Mouse (Mus musculus): ENCODE measurements at regions not wholly inside any gene's neighbourhood (a gene's known extent, or its start where the extent isn't known, plus 50 kb on each side); places are given as distances from the start of the nearest gene placed in this dataset.

- H3K4me1 ChIP-seq (ENCODE audit: control insufficient read depth, insufficient read depth, low read length): no peaks in the 10 kb centered on the region
- no peak overlapping the region for H3K4me3 ChIP-seq (ENCODE audit: insufficient read depth, low read length)
- no peak for TF ChIP-seq CTCF (IDR thresholded peaks at IDR 0.05; ENCODE audit: extremely low read depth, insufficient read depth, low read length)
- no peak for TF ChIP-seq POLR2A (IDR thresholded peaks at IDR 0.05; ENCODE audit: extremely low read depth, insufficient read depth, low read length)
- H3K27ac ChIP-seq (ENCODE audit: insufficient read depth, low read length): no peak overlapping the region
Measured at GRCm38 (mm10) chr2:64535351-64535851, 437.6 kb upstream of the Fign start.

GRCm38 (mm10) chr2:64534869-64535268, 437.0 kb upstream of the Fign start:
- Histone ChIP-seq H3K27ac (ENCODE audit: insufficient read depth, low read length) (no peak overlapping the region), H3K4me3 (ENCODE audit: insufficient read depth, low read length) (no peak overlapping the region)
- TF ChIP-seq POLR2A (IDR thresholded peaks at IDR 0.05; ENCODE audit: extremely low read depth, insufficient read depth, low read length) (no peak), CTCF (IDR thresholded peaks at IDR 0.05; ENCODE audit: extremely low read depth, insufficient read depth, low read length) (no peak)

GRCm38 (mm10) chr2:64534344-64534743, 436.5 kb upstream of the Fign start:
- TF ChIP-seq CTCF (IDR thresholded peaks at IDR 0.05; ENCODE audit: extremely low read depth, insufficient read depth, low read length) (no peak), POLR2A (IDR thresholded peaks at IDR 0.05; ENCODE audit: extremely low read depth, insufficient read depth, low read length) (no peak)
- H3K4me3 ChIP-seq (ENCODE audit: insufficient read depth, low read length): no peak overlapping the region
- H3K4me1 ChIP-seq (ENCODE audit: control insufficient read depth, insufficient read depth, low read length): no peaks in the 10 kb centered on the region
- no peak overlapping the region for H3K27ac ChIP-seq (ENCODE audit: insufficient read depth, low read length)

More at GRCm38 (mm10) chr2:64534869-64535268, 437.0 kb upstream of the Fign start:
- H3K4me1 ChIP-seq (ENCODE audit: control insufficient read depth, insufficient read depth, low read length): no peaks in the 10 kb centered on the region

DNA sequence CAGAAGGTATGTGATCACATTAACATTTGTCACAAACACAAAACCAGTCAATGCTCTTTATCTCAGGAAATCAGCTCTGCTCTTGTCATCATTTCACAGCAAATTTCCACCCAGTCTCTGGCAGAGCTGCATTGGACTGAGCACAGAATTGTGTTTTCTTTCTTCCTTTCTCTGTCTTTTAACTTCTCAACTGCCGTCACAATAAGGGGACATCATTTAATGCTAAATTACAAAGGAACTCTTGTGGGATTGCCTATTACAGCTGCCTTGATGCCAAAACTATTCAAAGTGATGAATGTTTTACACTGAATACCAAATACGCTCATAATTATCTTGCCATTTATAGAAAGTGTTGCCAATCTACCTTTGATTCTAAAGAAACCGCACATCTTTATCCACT, 424.9 kb upstream of the Fign start:
- H3K27ac ChIP-seq (ENCODE audit: insufficient read depth, low read length): no peak overlapping the region
- no peak for TF ChIP-seq POLR2A (IDR thresholded peaks at IDR 0.05; ENCODE audit: extremely low read depth, insufficient read depth, low read length)
- TF ChIP-seq CTCF (IDR thresholded peaks at IDR 0.05; ENCODE audit: extremely low read depth, insufficient read depth, low read length): no peak
- H3K4me1 ChIP-seq (ENCODE audit: control insufficient read depth, insufficient read depth, low read length): no peaks in the 10 kb centered on the region
- no peak overlapping the region for H3K4me3 ChIP-seq (ENCODE audit: insufficient read depth, low read length)

DNA sequence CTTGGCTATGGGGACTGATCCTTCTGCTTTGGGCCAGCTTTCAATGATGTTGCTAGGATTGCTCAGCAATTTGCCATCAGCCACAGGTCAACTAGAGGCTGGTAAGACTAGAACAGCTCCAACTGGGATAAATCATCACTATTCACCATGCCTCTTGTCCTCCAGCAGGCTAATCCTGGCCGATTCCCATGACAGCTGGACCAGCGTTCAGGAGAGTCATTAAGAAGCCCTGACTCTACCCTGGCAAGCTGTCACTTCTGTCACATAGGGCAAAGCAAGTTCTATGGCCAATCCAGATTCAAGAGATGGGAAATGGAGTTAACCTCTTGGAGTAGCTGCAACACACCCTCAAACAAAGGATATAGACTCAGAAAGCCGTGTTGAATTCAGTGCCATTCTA, 424.4 kb upstream of the Fign start:
- H3K4me1 ChIP-seq (ENCODE audit: control insufficient read depth, insufficient read depth, low read length): no peaks in the 10 kb centered on the region
- no peak overlapping the region for H3K27ac ChIP-seq (ENCODE audit: insufficient read depth, low read length)
- TF ChIP-seq CTCF (IDR thresholded peaks at IDR 0.05; ENCODE audit: extremely low read depth, insufficient read depth, low read length): no peak
- TF ChIP-seq POLR2A (IDR thresholded peaks at IDR 0.05; ENCODE audit: extremely low read depth, insufficient read depth, low read length): no peak
- no peak overlapping the region for H3K4me3 ChIP-seq (ENCODE audit: insufficient read depth, low read length)

DNA sequence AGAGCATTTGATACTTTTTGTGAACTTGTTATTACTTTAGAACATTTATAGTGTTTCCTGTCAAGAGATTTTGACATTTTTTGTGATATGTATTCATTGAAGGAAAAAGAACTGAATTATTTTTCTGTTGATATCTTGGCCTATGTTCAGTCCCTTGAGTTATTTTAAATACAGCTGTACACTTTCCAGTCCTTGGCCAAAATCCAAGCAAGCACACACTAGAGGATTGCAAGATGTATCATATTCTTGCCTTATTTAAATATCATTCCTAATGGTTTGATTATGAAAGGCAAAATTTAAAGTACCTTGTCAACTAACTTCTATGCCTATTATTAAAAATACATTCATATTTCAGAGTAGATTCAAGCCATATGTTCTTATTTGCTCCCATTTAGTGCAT, 397.9 kb upstream of the Fign start:
- H3K27ac ChIP-seq (ENCODE audit: insufficient read depth, low read length): no peak overlapping the region
- TF ChIP-seq POLR2A (IDR thresholded peaks at IDR 0.05; ENCODE audit: extremely low read depth, insufficient read depth, low read length) (no peak), CTCF (IDR thresholded peaks at IDR 0.05; ENCODE audit: extremely low read depth, insufficient read depth, low read length) (no peak)
- H3K4me3 ChIP-seq (ENCODE audit: insufficient read depth, low read length): no peak overlapping the region
- H3K4me1 ChIP-seq (ENCODE audit: control insufficient read depth, insufficient read depth, low read length): no peaks in the 10 kb centered on the region

- Histone ChIP-seq H3K4me1 (ENCODE audit: control insufficient read depth, insufficient read depth, low read length) (no peaks in the 10 kb centered on the region), H3K4me3 (ENCODE audit: insufficient read depth, low read length) (no peak overlapping the region), H3K27ac (ENCODE audit: insufficient read depth, low read length) (no peak overlapping the region)
- TF ChIP-seq CTCF (IDR thresholded peaks at IDR 0.05; ENCODE audit: extremely low read depth, insufficient read depth, low read length): no peak
- no peak for TF ChIP-seq POLR2A (IDR thresholded peaks at IDR 0.05; ENCODE audit: extremely low read depth, insufficient read depth, low read length)
Measured at GRCm38 (mm10) chr2:64466412-64466970, 368.7 kb upstream of the Fign start.

GRCm38 (mm10) chr2:64462466-64463114, 364.8 kb upstream of the Fign start:
- Histone ChIP-seq H3K4me1 (ENCODE audit: control insufficient read depth, insufficient read depth, low read length) (no peaks in the 10 kb centered on the region), H3K27ac (ENCODE audit: insufficient read depth, low read length) (no peak overlapping the region), H3K4me3 (ENCODE audit: insufficient read depth, low read length) (no peak overlapping the region)
- TF ChIP-seq POLR2A (IDR thresholded peaks at IDR 0.05; ENCODE audit: extremely low read depth, insufficient read depth, low read length) (no peak), CTCF (IDR thresholded peaks at IDR 0.05; ENCODE audit: extremely low read depth, insufficient read depth, low read length) (no peak)

GRCm38 (mm10) chr2:64462041-64462440, 364.2 kb upstream of the Fign start:
- Histone ChIP-seq H3K4me1 (ENCODE audit: control insufficient read depth, insufficient read depth, low read length) (no peaks in the 10 kb centered on the region), H3K27ac (ENCODE audit: insufficient read depth, low read length) (no peak overlapping the region), H3K4me3 (ENCODE audit: insufficient read depth, low read length) (no peak overlapping the region)
- TF ChIP-seq POLR2A (IDR thresholded peaks at IDR 0.05; ENCODE audit: extremely low read depth, insufficient read depth, low read length): no peak
- TF ChIP-seq CTCF (IDR thresholded peaks at IDR 0.05; ENCODE audit: extremely low read depth, insufficient read depth, low read length): no peak

GRCm38 (mm10) chr2:64461636-64462035, 363.8 kb upstream of the Fign start:
- H3K27ac ChIP-seq (ENCODE audit: insufficient read depth, low read length): no peak overlapping the region
- TF ChIP-seq POLR2A (IDR thresholded peaks at IDR 0.05; ENCODE audit: extremely low read depth, insufficient read depth, low read length) (no peak), CTCF (IDR thresholded peaks at IDR 0.05; ENCODE audit: extremely low read depth, insufficient read depth, low read length) (no peak)
- no peak overlapping the region for H3K4me3 ChIP-seq (ENCODE audit: insufficient read depth, low read length)
- H3K4me1 ChIP-seq (ENCODE audit: control insufficient read depth, insufficient read depth, low read length): no peaks in the 10 kb centered on the region

Data from cortical plate, adult 2 months (tissue).